1 mouse cellular context compared by ENCODE assay signal in the genomic region with DNA sequence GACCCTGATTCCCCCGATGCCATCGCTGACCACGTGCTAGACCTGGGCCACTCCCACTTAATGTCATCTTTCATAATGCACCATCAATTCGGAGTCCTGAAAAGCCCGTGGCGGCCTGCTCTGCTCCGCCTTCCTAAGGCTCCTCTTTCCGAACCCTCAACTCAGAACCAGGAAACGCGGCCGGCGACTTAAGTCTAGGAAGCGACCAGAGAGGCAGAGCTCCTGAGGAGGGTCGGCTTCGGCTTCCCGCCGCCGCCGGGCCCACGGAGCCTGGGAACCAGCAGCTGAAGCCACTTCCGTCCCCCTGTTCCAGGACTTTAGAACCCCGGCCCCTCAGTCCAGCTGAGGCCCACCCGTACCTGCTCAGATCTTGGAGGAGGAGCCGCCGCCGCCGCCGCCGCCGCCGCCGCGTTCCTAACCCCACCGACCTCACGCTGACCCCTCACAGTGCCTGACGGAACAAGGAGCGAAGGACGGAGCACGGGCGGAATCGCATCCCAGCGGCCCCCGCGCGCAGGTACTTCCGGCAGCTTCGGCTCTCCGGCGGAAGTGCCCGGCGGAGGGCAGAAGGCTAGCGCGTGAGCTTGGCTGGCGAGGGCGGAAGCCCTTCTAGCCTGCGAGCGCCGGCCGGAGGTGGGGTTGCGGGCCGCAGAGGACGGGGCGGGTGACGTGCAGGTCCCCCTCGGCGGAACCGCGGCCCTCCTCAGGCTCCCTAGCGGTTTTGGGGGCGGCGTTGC.
TF ChIP-seq lines count a peak whose summit lies in the region.

Gene Zgpat (plus strand): TSS at position 69 of the 737 bp plus-strand sequence.
Gene Arfrp1 (minus strand): TSS at position 545 of the 737 bp plus-strand sequence.

TF ChIP-seq in CH12.LX, 34 proteins besides CTCF, POLR2A, EP300 and RAD21:
- TF ChIP-seq ZC3H11A (IDR thresholded peaks at IDR 0.05; ENCODE audit: low read depth, low read length) (no peak), JUND (conservative IDR thresholded peaks at IDR 0.05; ENCODE audit: low read depth, low read length) (no peak), ZMIZ1 (IDR thresholded peaks at IDR 0.05; ENCODE audit: low read depth, low read length) (peak; percentile 51; the same call in 1 of the 2 replicates), IRF4 (IDR thresholded peaks at IDR 0.05; ENCODE audit: low read depth, low read length) (no peak), NELFE (IDR thresholded peaks at IDR 0.05; ENCODE audit: low read depth, low read length) (peak; percentile 75), MYC (IDR thresholded peaks at IDR 0.05; ENCODE audit: low read depth, low read length) (peak; percentile 91), TBP (conservative IDR thresholded peaks at IDR 0.05; ENCODE audit: low read depth, low read length) (0 out of 2 replicates have a peak, but pooled peaks have one; percentile 21), KAT2A (IDR thresholded peaks at IDR 0.05; ENCODE audit: insufficient replicate concordance, low read length) (peak; percentile 83; the same call in 1 of the 2 replicates), MAFK (IDR thresholded peaks at IDR 0.05; ENCODE audit: insufficient replicate concordance, low read length) (no peak), HCFC1 (IDR thresholded peaks at IDR 0.05; ENCODE audit: low read depth, low read length) (peak; percentile 89), MAX (IDR thresholded peaks at IDR 0.05; ENCODE audit: low read length) (peak; percentile 94), NRF1 (IDR thresholded peaks at IDR 0.05; ENCODE audit: low read depth, low read length) (peak; percentile 48; the same call in 1 of the 2 replicates), MAZ (IDR thresholded peaks at IDR 0.05; ENCODE audit: low read depth, low read length) (no peak), USF1 (IDR thresholded peaks at IDR 0.05; ENCODE audit: low read depth, low read length) (peak; percentile 43), SIN3A (IDR thresholded peaks at IDR 0.05; ENCODE audit: low read length) (peak; percentile 88), MXI1 (IDR thresholded peaks at IDR 0.05; ENCODE audit: low read depth, low read length) (peak; percentile 99), ZNF384 (IDR thresholded peaks at IDR 0.05; ENCODE audit: low read depth, low read length) (no peak), ELF1 (IDR thresholded peaks at IDR 0.05; ENCODE audit: low read depth, low read length) (peak; percentile 93), MEF2A (IDR thresholded peaks at IDR 0.05; ENCODE audit: borderline replicate concordance, low read depth, low read length) (peak; percentile 51; the same call in 1 of the 2 replicates), BHLHE40 (IDR thresholded peaks at IDR 0.05; ENCODE audit: low read depth, low read length) (peak; percentile 63), POLR2AphosphoS2 (IDR thresholded peaks at IDR 0.05; ENCODE audit: low read depth, low read length) (no peak), UBTF (IDR thresholded peaks at IDR 0.05; ENCODE audit: low read depth, low read length) (peak; percentile 79), TCF12 (IDR thresholded peaks at IDR 0.05; ENCODE audit: low read depth, low read length) (peak; percentile 87)
TF ChIP-seq in CH12.LX: peak in this region for 16.
